8 mouse cellular contexts compared by ENCODE assay signal in genomic region chr6:85331221-85331735, GRCm38 (mm10). TPM values are rescaled to one million over a fixed set of nuclear protein-coding genes. Genes with fewer than 3 reads are reported as not detected.
DNase-seq lines count a peak whose midpoint lies in the region; ATAC-seq and TF ChIP-seq lines count a peak whose summit lies in the region.

No protein-coding gene starts in this region.

- peak overlapping the region; percentile 100 for H3K27ac ChIP-seq in layer of hippocampus, adult 2 months
- H3K27ac ChIP-seq in forebrain, embryonic 16.5 days (ENCODE audit: low read length), result no peak overlapping the region
- H3K27ac ChIP-seq in midbrain, embryonic 15.5 days, result no peak overlapping the region

- no peak for DNase-seq in layer of hippocampus, adult 2 months (ENCODE audit: low spot score in 2 of 2)
- no peak for DNase-seq in layer of hippocampus, adult 18-20 months (ENCODE audit: low spot score in 2 of 2)
- peak; percentile 68 to 72 for DNase-seq in cerebellum, adult 18-20 months
- no peak for DNase-seq in adrenal gland, postnatal 14 days
- DNase-seq in spleen, adult 18-20 months, result no peak
- DNase-seq in layer of hippocampus, adult 9-11 months, result no peak

- H3K4me3 ChIP-seq in layer of hippocampus, adult 2 months, result peak overlapping the region; percentile 91
- no peak overlapping the region; the same call in 1 of the 2 replicates for H3K4me3 ChIP-seq in forebrain, embryonic 16.5 days (replicated peaks; ENCODE audit: low read length)
- peak overlapping the region; percentile 60 for H3K4me3 ChIP-seq in midbrain, embryonic 15.5 days

- peaks cover 12% of the 10 kb centered on the region for H3K4me1 ChIP-seq in forebrain, embryonic 16.5 days (replicated peaks; ENCODE audit: control insufficient read depth, insufficient read depth, low read length)
- peaks cover 15% of the 10 kb centered on the region for H3K4me1 ChIP-seq in midbrain, embryonic 15.5 days

- H3K36me3 ChIP-seq in forebrain, embryonic 16.5 days (ENCODE audit: control insufficient read depth, insufficient read depth), result no peaks in the 10 kb centered on the region
- no peaks in the 10 kb centered on the region for H3K36me3 ChIP-seq in midbrain, embryonic 15.5 days (replicated peaks)

- TF ChIP-seq CTCF in layer of hippocampus, adult 2 months (conservative IDR thresholded peaks at IDR 0.05), result no peak

- peak overlapping the region; percentile 95 for H3K4me2 ChIP-seq in forebrain, embryonic 16.5 days (ENCODE audit: low read length)
- peak overlapping the region; percentile 98 for H3K4me2 ChIP-seq in midbrain, embryonic 15.5 days

- 36% methylated on average over 6 of the region's 6 CpGs for WGBS in forebrain, embryonic 16.5 days
- 44% methylated on average over 6 of the region's 6 CpGs for WGBS in midbrain, embryonic 15.5 days

- ATAC-seq in forebrain, embryonic 16.5 days, result no peak
- no peak for ATAC-seq in midbrain, embryonic 15.5 days (replicated peaks)

- no peaks in the 10 kb centered on the region for H3K9me3 ChIP-seq in forebrain, embryonic 16.5 days (ENCODE audit: control insufficient read depth, low read length)
- H3K9me3 ChIP-seq in midbrain, embryonic 15.5 days, result no peaks in the 10 kb centered on the region

- no peak overlapping the region for H3K9ac ChIP-seq in forebrain, embryonic 16.5 days (replicated peaks; ENCODE audit: low read depth, low read length)
- no peak overlapping the region for H3K9ac ChIP-seq in midbrain, embryonic 15.5 days

- H3K27me3 ChIP-seq in forebrain, embryonic 16.5 days (replicated peaks; ENCODE audit: control insufficient read depth, insufficient read depth, low read length), result no peaks in the 10 kb centered on the region
- H3K27me3 ChIP-seq in midbrain, embryonic 15.5 days (replicated peaks), result peaks cover 3% of the 10 kb centered on the region; the same call in 1 of the 2 replicates

RNA-seq across cellular contexts. Expression of gene Sfxn5, which starts 1.9 kb away (rescaled TPM):
- 100 to 1,000 TPM; 167 to 175 TPM for total RNA-seq in layer of hippocampus, adult 2 months (2021)
- 100 to 1,000 TPM; 177 TPM for total RNA-seq in layer of hippocampus, adult 18-20 months (2021)
- polyA plus RNA-seq in forebrain, embryonic 16.5 days (2015; fragmentation: Nextera tagmentation; extraction: Ambion mirVana), result 23.1 and 27.1 TPM in 2 replicates
- polyA plus RNA-seq in midbrain, embryonic 15.5 days (2015; fragmentation: Nextera tagmentation; extraction: Ambion mirVana), result 26.0 and 29.5 TPM in 2 replicates
- 21.7 and 31.8 TPM in 2 replicates for total RNA-seq in adrenal gland, postnatal 14 days (2021)

RNA-seq across cellular contexts. Expression of gene Rab11fip5, which starts 43.2 kb away (rescaled TPM):
- total RNA-seq in layer of hippocampus, adult 2 months (2021), result 10 to 100 TPM; 55.1 to 58.2 TPM
- total RNA-seq in layer of hippocampus, adult 18-20 months (2021), result 10 to 100 TPM; 60.7 to 61.2 TPM
- 15.4 and 19.3 TPM in 2 replicates for polyA plus RNA-seq in forebrain, embryonic 16.5 days (2015; fragmentation: Nextera tagmentation; extraction: Ambion mirVana)
- polyA plus RNA-seq in midbrain, embryonic 15.5 days (2015; fragmentation: Nextera tagmentation; extraction: Ambion mirVana), result 22.1 and 23.4 TPM in 2 replicates
- total RNA-seq in adrenal gland, postnatal 14 days (2021), result 22.7 and 28.7 TPM in 2 replicates

Comparison
In these comparisons a context has a peak if more than half of its experiments do, and no peak if none do; other contexts are left out.
1. DNase-seq: peak in cerebellum, adult 18-20 months (2 of 2); none in layer of hippocampus, adult 2 months (0 of 2), layer of hippocampus, adult 18-20 months (0 of 2), adrenal gland, postnatal 14 days (single experiment), spleen, adult 18-20 months (0 of 2) and layer of hippocampus, adult 9-11 months (single experiment).